Mouse (Mus musculus) neural tube, embryonic 10.5 days (tissue): ENCODE results near the gene Olfr1312.
"Not testable (repeated sequence)": the region's sequence is repeated elsewhere in the genome, so short reads cannot be mapped to it uniquely, and the experiment has no call there.

Experiments
- DNase-seq: peaks from one replicate; pipeline ENCODE4 v3.0.0-alpha.2; 2017; ENCODE audit warnings: low spot score; ENCODE audit errors: extremely low spot score

Gene Olfr1312

DNA sequence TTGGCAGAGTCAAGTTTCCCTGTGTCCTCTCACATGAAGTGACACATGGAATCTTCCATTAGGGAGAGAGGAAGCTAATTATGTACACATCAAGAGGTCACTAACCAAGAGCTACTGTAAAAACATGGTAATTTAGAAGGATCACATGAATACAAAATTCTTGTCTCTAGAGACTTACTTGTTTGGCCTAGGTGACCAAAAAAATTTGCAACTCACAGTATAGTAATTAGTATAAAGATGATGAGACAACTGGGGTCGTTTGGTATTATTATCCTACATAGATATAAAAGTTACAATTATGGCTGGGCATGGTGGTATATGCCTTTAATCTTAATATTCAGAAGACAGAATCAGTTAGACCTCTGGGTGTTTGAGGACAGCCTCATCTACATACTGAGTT is at the start of gene Olfr1312:
Olfr1312 (minus strand) TSS at position 101 of the 400 bp plus-strand sequence.
- DNase-seq = no peak

DNA sequence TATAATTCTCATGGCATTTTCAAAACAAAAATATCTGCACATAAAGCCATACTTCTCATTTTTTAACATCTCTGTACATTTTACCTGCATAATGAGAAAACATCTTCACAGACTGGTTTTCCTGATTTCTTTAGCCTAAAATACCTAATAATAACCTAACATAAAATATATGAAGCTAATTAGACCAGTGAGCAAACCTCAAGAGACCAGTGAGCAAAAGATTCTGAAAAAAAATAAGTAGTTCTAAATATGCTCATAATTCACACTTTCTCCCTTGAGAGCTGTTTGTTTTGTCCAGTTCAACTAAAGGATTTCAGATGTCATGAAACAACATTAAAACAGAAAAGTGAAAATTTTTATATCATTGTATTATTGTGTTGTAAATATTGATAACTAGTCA is 46.6 kb upstream of the Olfr1312 start, which contains the start of gene Olfr1314:
Olfr1314 (minus strand) TSS at position 101 of the 400 bp plus-strand sequence.
- DNase-seq = no peak

DNA sequence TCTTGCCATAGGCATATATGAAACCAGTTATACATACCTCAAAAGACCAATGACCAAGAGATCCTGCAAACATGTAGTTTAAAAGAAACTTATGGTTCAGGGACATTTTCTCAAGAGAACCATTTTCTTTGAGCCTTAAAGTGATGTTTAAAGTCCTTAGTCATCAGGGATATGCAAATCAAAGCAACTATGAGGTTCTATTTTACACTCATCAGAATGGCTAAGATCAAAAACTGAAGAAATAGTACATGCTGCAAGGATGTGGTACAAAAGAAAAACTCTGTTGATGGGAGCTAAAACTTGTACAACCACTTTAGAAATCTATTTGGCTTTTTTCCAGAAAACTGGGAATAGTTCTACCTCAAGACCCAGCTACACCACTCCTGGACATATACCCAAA is 27.7 kb upstream of the Olfr1312 start, which contains the start of gene Olfr1313:
Olfr1313 (minus strand) TSS at position 101 of the 400 bp plus-strand sequence.
- no peak for DNase-seq

DNA sequence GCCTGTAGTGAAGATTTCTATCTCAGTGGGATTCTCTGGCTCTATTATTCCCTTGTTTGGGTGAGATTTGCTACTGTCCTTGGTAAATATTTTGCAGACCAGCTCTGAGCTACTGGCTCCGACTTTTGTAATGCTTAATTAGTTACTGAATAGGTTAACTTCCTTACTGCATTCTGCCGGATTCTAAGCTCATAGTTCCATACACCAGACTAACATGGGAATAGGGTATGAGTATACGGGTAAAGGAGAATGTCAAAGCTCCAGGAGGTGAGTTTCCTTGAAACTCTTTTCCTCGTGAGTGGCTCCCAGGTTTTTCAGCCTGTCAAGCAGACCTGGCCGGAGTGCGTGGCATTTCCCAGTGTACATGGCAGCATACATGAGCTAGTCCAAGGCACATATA is 23.1 kb downstream of the Olfr1312 start:
- not testable (repeated sequence) for DNase-seq

DNA sequence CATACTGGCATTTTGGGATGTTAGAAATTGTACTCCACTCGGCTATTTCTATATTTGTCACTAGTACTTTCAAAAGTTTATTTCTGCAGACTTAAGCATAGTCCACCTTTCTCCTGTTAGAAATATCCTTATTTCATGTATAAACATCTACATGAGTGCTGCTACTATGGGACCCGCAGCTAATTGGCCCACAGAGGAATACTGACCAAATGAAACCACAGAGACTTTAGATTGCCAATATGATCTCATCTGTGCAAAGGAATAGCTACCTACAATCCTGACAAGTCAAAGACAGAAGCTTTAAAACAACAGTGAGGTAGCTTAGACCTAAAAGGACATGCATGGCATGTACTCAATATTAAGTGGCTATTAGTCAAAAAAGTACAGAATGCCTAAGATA is 25.7 kb downstream of the Olfr1312 start, which contains the start of gene Olfr1311:
Olfr1311 (minus strand) TSS at position 101 of the 400 bp plus-strand sequence.
- no peak for DNase-seq

DNA sequence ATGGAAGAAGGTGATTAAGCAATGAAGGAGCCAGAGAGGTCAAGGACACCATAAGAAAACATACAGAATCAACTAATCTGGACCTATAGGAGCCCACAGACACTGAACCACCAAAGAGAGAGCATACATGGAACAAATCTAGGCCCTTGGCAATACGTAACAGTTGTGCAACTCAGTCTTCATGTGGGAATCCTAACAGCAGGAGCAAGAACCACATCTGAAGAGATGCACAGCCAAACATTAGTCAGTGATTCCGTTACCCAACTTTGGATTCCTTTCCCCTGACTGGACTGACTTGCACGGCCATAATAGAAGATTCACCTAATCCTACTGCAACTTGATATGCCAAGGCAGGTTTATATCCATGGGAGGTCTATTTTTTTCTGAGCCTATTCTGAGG is 35.1 kb downstream of the Olfr1312 start:
- DNase-seq = no peak

DNA sequence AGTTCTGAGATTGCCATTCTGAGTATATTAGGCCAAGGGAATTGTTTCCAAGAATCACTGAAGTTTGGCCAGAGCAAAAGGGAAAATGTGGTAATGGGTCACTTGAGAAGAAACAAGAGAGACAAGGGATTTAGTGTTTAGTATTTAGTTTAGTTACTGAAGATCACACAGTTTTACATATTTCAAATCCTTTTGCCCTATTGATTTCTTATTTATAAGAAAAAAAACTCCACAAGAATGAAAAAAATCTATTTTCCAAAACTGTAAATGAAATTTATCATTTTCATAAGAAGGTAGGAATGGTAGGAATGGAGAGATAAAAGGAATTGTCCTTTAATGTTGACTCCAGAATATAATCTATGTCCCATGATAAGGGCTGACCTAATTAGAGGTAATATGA is 37.4 kb downstream of the Olfr1312 start, which contains the start of gene Olfr1310:
Olfr1310 (minus strand) TSS at position 101 of the 400 bp plus-strand sequence.
- DNase-seq = no peak

DNA sequence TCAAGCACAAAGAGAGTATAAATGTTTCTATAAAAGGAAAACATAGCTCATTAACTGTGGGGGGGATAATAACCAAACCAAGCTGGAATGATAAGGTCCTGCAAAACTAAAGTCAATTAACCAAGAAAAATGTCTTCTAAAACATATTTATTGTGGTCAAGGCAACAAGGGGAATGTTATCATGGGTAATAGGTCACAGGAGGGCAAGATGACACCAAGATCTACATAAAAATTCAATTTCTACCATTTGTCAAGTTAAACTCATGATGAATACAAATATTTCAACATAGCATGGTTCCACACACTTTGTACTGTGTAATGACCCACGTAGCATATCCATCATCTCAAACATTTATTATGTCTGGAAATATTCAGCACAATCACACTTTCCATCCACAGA is 59.9 kb downstream of the Olfr1312 start, which contains the start of gene Olfr1309:
Olfr1309 (minus strand) TSS at position 101 of the 400 bp plus-strand sequence.
- no peak for DNase-seq
